Mouse (Mus musculus): ENCODE data around the gene Gm16181. TPM values are rescaled to one million over a fixed set of nuclear protein-coding genes. Genes with fewer than 3 reads are reported as not detected.

Gm16181 gene
- polyA plus RNA-seq, 1 experiment = not detected

DNA sequence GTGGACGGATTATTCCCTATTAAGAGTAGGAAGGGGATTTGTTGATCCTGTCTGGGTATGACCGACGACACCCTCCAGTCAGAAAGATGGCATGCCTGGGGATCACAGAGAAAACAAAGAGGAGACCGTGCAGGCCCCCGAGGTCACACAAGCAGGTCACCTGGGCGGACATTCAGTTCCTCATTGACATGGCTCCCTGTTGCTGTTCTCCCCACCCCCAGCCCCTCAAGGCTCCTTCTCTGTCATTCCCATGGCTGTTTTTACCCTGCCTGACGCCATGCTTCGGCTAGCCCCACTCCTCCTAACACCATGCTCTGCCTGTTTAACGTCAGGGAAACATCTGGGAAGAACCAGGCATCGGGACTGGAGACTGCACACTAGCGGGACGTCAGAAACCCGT lies 41.0 kb downstream of the Gm16181 start:
- peaks cover 6% of the 10 kb centered on the region; the same call in 1 of the 2 replicates for H3K27me3 ChIP-seq (ENCODE audit: control insufficient read depth, insufficient read depth, low read length, poor library complexity, severe bottlenecking)
- H3K4me3 ChIP-seq (ENCODE audit: low read depth, low read length) = no peak overlapping the region
- no peak overlapping the region for H3K27ac ChIP-seq (ENCODE audit: insufficient read depth, low read length)
- H3K9ac ChIP-seq (ENCODE audit: low read depth, poor library complexity, severe bottlenecking) = no peak overlapping the region
- TF ChIP-seq EP300 (IDR thresholded peaks at IDR 0.05; ENCODE audit: insufficient read depth, low read depth, low read length) (no peak), CTCF (IDR thresholded peaks at IDR 0.05; ENCODE audit: low read depth, low read length) (no peak), POLR2A (IDR thresholded peaks at IDR 0.05; ENCODE audit: insufficient read depth, low read length) (no peak)
- no peaks in the 10 kb centered on the region for H3K4me1 ChIP-seq (ENCODE audit: control insufficient read depth, insufficient read depth, low read length)
- H3K36me3 ChIP-seq (ENCODE audit: control insufficient read depth, insufficient read depth, low read length, poor library complexity, severe bottlenecking) = no peaks in the 10 kb centered on the region
- H3K9me3 ChIP-seq (replicated peaks; ENCODE audit: control insufficient read depth, insufficient read depth, low read length, poor library complexity, severe bottlenecking) = no peaks in the 10 kb centered on the region

DNA sequence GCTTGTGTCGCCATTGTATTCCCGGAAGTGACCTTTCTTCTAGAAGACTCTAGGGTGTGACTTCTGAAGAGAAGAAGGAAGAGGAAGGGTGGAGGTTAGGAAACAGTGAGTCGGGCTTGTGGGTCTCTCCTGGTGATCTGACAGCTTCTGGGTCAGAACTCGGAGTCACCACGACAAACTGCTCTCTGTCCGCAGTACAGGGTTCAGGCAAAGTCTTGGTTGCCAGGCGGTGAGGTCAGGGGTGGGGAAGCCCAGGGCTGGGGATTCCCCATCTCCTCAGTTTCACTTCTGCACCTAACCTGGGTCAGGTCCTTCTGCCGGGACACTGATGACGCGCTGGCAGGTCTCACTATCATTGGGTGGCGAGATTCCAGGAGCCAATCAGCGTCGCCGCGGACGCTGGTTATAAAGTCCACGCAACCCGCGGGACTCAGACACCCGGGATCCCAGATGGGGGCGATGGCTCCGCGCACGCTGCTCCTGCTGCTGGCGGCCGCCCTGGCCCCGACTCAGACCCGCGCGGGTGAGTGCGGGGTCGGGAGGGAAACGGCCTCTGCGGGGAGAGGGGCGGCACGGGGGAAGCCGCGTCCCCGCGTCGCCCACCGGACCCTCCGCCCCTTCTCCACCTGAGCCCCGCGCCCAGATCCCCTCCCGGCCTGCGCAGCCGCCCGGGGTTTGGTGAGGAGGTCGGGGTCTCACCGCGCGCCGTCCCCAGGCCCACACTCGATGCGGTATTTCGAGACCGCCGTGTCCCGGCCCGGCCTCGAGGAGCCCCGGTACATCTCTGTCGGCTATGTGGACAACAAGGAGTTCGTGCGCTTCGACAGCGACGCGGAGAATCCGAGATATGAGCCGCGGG lies 42.3 kb downstream of the Gm16181 start, which contains the start of gene H2-D1:
Gene H2-D1, plus strand, starts transcription at position 67 of the 859 bp plus-strand sequence.
- peak within 1 kb of the TSS; percentile 60 for H3K9ac ChIP-seq (ENCODE audit: low read depth, poor library complexity, severe bottlenecking)
- peaks cover 6% of the 10 kb centered on the region; the same call in 1 of the 2 replicates for H3K27me3 ChIP-seq (ENCODE audit: control insufficient read depth, insufficient read depth, low read length, poor library complexity, severe bottlenecking)
- peak within 1 kb of the TSS; percentile 41 for H3K4me3 ChIP-seq (ENCODE audit: low read depth, low read length)
- H3K36me3 ChIP-seq (ENCODE audit: control insufficient read depth, insufficient read depth, low read length, poor library complexity, severe bottlenecking) = no peaks in the 10 kb centered on the region
- TF ChIP-seq CTCF (IDR thresholded peaks at IDR 0.05; ENCODE audit: low read depth, low read length) (no peak), EP300 (IDR thresholded peaks at IDR 0.05; ENCODE audit: insufficient read depth, low read depth, low read length) (no peak), POLR2A (IDR thresholded peaks at IDR 0.05; ENCODE audit: insufficient read depth, low read length) (no peak)
- H3K27ac ChIP-seq (ENCODE audit: insufficient read depth, low read length) = no peak within 1 kb of the TSS
- no peaks in the 10 kb centered on the region for H3K4me1 ChIP-seq (ENCODE audit: control insufficient read depth, insufficient read depth, low read length)
- H3K9me3 ChIP-seq (replicated peaks; ENCODE audit: control insufficient read depth, insufficient read depth, low read length, poor library complexity, severe bottlenecking) = no peaks in the 10 kb centered on the region

- no peaks in the 10 kb centered on the region for H3K4me1 ChIP-seq (ENCODE audit: control insufficient read depth, insufficient read depth, low read length)
- TF ChIP-seq POLR2A (IDR thresholded peaks at IDR 0.05; ENCODE audit: insufficient read depth, low read length) (no peak), EP300 (IDR thresholded peaks at IDR 0.05; ENCODE audit: insufficient read depth, low read depth, low read length) (no peak), CTCF (IDR thresholded peaks at IDR 0.05; ENCODE audit: low read depth, low read length) (no peak)
- H3K27me3 ChIP-seq (ENCODE audit: control insufficient read depth, insufficient read depth, low read length, poor library complexity, severe bottlenecking) = peaks cover 6% of the 10 kb centered on the region; the same call in 1 of the 2 replicates
- H3K4me3 ChIP-seq (ENCODE audit: low read depth, low read length) = peak overlapping the region; percentile 41
- H3K27ac ChIP-seq (ENCODE audit: insufficient read depth, low read length) = no peak overlapping the region
- H3K36me3 ChIP-seq (ENCODE audit: control insufficient read depth, insufficient read depth, low read length, poor library complexity, severe bottlenecking) = no peaks in the 10 kb centered on the region
- H3K9ac ChIP-seq (ENCODE audit: low read depth, poor library complexity, severe bottlenecking) = peak overlapping the region; percentile 60
- H3K9me3 ChIP-seq (replicated peaks; ENCODE audit: control insufficient read depth, insufficient read depth, low read length, poor library complexity, severe bottlenecking) = no peaks in the 10 kb centered on the region
These were observed 42.9 kb downstream of the Gm16181 start for GRCm38 (mm10) chr17:35263523-35263883.

GRCm38 (mm10) chr17:35267399-35268086 lies 46.9 kb downstream of the Gm16181 start:
- Histone ChIP-seq H3K4me3 (ENCODE audit: low read depth, low read length) (no peak overlapping the region), H3K27ac (ENCODE audit: insufficient read depth, low read length) (no peak overlapping the region), H3K27me3 (ENCODE audit: control insufficient read depth, insufficient read depth, low read length, poor library complexity, severe bottlenecking) (peaks cover 6% of the 10 kb centered on the region; the same call in 1 of the 2 replicates), H3K9ac (ENCODE audit: low read depth, poor library complexity, severe bottlenecking) (no peak overlapping the region), H3K4me1 (ENCODE audit: control insufficient read depth, insufficient read depth, low read length) (no peaks in the 10 kb centered on the region), H3K36me3 (ENCODE audit: control insufficient read depth, insufficient read depth, low read length, poor library complexity, severe bottlenecking) (no peaks in the 10 kb centered on the region), H3K9me3 (replicated peaks; ENCODE audit: control insufficient read depth, insufficient read depth, low read length, poor library complexity, severe bottlenecking) (no peaks in the 10 kb centered on the region)
- TF ChIP-seq CTCF (IDR thresholded peaks at IDR 0.05; ENCODE audit: low read depth, low read length) (no peak), EP300 (IDR thresholded peaks at IDR 0.05; ENCODE audit: insufficient read depth, low read depth, low read length) (no peak), POLR2A (IDR thresholded peaks at IDR 0.05; ENCODE audit: insufficient read depth, low read length) (no peak)

DNA sequence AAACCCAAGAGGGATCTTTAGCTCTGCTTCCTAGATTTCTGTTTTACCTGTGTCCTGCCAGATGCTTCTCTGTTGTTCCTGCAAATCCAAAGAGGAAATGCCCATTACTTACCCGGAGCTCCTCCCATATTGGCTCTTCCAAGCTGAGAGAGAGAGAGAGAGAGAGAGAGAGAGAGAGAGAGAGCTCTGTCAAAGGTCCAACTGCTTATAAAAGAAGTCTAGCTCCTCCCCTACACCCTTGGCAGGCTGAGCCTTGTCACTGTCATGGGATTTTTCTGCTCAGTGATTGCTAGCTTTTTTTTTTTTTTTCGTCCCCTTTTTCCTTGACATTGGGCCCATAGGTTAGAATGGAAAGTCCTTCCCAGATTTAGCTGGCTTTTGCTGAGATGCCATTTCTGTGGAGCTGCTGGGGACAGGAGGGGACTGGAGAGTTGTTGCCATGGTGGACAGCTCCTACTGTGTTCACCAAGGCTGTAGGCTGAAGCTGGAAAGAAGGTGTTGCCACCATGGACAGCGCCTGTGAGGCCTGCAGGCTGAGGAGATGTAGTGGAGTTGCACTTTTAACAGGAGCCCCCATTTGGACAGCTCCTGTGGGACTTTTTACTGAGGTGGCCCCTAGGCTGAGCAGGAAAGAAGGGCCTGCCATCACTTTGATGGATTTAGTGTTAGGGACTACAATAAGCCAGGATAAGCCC lies 49.2 kb downstream of the Gm16181 start:
- TF ChIP-seq POLR2A (IDR thresholded peaks at IDR 0.05; ENCODE audit: insufficient read depth, low read length) (no peak), EP300 (IDR thresholded peaks at IDR 0.05; ENCODE audit: insufficient read depth, low read depth, low read length) (no peak), CTCF (IDR thresholded peaks at IDR 0.05; ENCODE audit: low read depth, low read length) (no peak)
- H3K27ac ChIP-seq (ENCODE audit: insufficient read depth, low read length) = no peak overlapping the region
- H3K9ac ChIP-seq (ENCODE audit: low read depth, poor library complexity, severe bottlenecking) = no peak overlapping the region
- H3K4me3 ChIP-seq (ENCODE audit: low read depth, low read length) = no peak overlapping the region
- H3K9me3 ChIP-seq (replicated peaks; ENCODE audit: control insufficient read depth, insufficient read depth, low read length, poor library complexity, severe bottlenecking) = no peaks in the 10 kb centered on the region
- H3K4me1 ChIP-seq (ENCODE audit: control insufficient read depth, insufficient read depth, low read length) = no peaks in the 10 kb centered on the region
- no peaks in the 10 kb centered on the region for H3K27me3 ChIP-seq (ENCODE audit: control insufficient read depth, insufficient read depth, low read length, poor library complexity, severe bottlenecking)
- no peaks in the 10 kb centered on the region for H3K36me3 ChIP-seq (ENCODE audit: control insufficient read depth, insufficient read depth, low read length, poor library complexity, severe bottlenecking)

Data from ES-Bruce4 (cell line).